Mouse (Mus musculus) T-helper 17 cell (primary cell): ENCODE results near the gene Sash1.

Experiments used
- in situ Hi-C, 2 experiments: fragments of 300-600 bp; cut with MboI, MseI; formaldehyde crosslinking; loops; 1 replicate in 1 of 2; 2 replicates in 1 of 2; pipeline ENCODE4 v1.15.1; 2025; ENCODE audit warnings: high pct_unique_total_duplicates in 2 of 2

The Sash1 gene

DNA sequence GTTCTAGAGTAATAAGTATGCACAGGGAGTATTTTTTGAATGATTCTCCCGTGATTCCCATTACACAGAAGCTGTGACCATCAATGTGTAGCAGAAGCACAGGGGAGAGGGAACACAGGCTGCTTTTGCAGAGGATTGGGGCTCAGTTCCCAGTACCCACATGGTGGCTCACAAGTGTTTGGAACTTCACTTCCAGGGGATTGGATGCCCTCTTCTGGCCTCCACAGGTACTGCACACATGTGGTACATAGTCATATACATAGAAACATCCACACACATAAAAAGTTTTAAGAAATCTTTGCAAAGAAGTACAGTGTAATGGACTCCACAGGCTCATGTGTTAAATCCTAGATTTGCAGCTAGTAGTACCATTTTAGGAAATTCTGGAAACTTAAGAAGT, 199.7 kb downstream of the Sash1 start:
- in situ Hi-C loops: no loop called here

- in situ Hi-C loops: no loop called here
These were observed 200.6 kb downstream of the Sash1 start for GRCm38 (mm10) chr10:8685269-8685668.

GRCm38 (mm10) chr10:8682900-8683299, 203.0 kb downstream of the Sash1 start:
- in situ Hi-C loops: no loop called here

GRCm38 (mm10) chr10:8682341-8682740, 203.5 kb downstream of the Sash1 start:
- in situ Hi-C loops: no loop called here

DNA sequence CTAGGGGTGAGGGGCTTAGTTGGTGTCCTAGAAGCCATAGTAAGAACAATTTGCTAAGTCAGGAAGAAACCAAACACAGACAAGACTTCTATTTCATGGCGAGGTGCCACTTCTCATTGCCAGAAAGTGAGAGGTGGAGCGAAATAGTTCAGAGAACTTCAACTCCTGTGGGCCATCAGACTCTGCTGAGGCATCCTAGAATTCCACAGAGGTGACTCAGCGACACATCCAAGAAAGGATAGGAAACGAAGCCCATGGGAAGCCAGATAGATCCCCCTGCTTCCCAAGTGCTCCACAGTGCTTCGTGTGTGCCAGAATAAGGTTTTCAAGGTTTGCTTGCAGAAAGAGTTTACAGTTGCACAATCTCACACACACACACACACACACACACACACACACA, 209.1 kb downstream of the Sash1 start:
- in situ Hi-C loops: no loop called here
